Mouse (Mus musculus) ES-E14 (cell line): ENCODE data around the gene Crabp1.

Experiments used
- CHD2 ChIP-seq: IDR thresholded peaks from 2 replicates; pipeline ENCODE4 v1.6.1; 2014; ENCODE audit warnings: mild to moderate bottlenecking, low read depth, low read length, inconsistent platforms
- HCFC1 ChIP-seq: IDR thresholded peaks from 2 replicates; pipeline ENCODE4 v1.6.1; 2012; ENCODE audit warnings: low read length, inconsistent platforms, borderline replicate concordance; ENCODE audit not compliant: insufficient read depth
- MAFK ChIP-seq: IDR thresholded peaks from 2 replicates; pipeline ENCODE4 v1.6.1; 2014; ENCODE audit warnings: mild to moderate bottlenecking, low read depth, low read length, inconsistent platforms; ENCODE audit not compliant: insufficient read depth
- ZC3H11A ChIP-seq: IDR thresholded peaks from 2 replicates; pipeline ENCODE4 v1.6.1; 2012; ENCODE audit warnings: low read depth, mild to moderate bottlenecking, inconsistent platforms, low read length, borderline replicate concordance

GRCm38 (mm10) chr9:54752201-54752943 lies 12.2 kb upstream of the Crabp1 start:
- no peak for TF ChIP-seq HCFC1
- TF ChIP-seq MAFK = no peak
- no peak for TF ChIP-seq ZC3H11A
- no peak for TF ChIP-seq CHD2
